ENCODE assay signal across 20 mouse cellular contexts in the genomic region with DNA sequence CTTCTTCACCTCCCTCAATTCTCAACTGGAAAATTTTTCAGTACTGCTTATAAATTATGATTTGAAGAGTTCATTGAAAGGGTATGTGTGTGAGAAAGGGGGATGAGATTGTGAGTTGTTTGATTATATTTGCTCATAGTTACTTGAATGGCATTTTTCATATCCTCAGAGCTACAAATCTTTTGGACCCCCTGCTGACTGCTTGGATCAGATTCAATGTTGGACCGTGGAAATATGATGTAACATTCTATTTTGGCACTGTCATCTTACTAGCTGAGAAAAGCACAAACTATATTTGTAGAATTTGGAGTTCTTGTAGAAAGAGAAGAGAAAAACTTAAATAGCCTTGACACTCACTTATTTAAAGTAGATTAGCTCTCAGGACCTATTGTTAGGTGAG. TPM values are rescaled to one million over a fixed set of nuclear protein-coding genes. Genes with fewer than 3 reads are reported as not detected.
A peak's percentile ranks its signal among the peaks of the same experiment; 100 is the strongest.
DNase-seq lines count a peak whose midpoint lies in the region; ATAC-seq and TF ChIP-seq lines count a peak whose summit lies in the region.
"Had no signal": no experiment of that assay in that cellular context is flagged by ENCODE, and none has a peak within 500 bp of the region (broad histone marks: within the 10 kb centered on the region; RNA-seq: fewer than 3 reads in every experiment).

No protein-coding gene starts in this region.

- no peak overlapping the region for H3K4me2 ChIP-seq in hindbrain, embryonic 14.5 days (replicated peaks)
- no peak overlapping the region for H3K4me2 ChIP-seq in hindbrain, embryonic 16.5 days (ENCODE audit: low read length)
- no peak overlapping the region for H3K4me2 ChIP-seq in stomach, embryonic 15.5 days
- H3K4me2 ChIP-seq in stomach, postnatal 0 days (replicated peaks; ENCODE audit: low read depth) = no peak overlapping the region
- H3K4me2 ChIP-seq: embryonic facial prominence, embryonic 12.5 days; forebrain, embryonic 12.5 days; hindbrain, embryonic 15.5 days had no signal

- H3K4me1 ChIP-seq in hindbrain, embryonic 14.5 days (replicated peaks; ENCODE audit: control insufficient read depth, insufficient read depth, low read length) = no peaks in the 10 kb centered on the region
- no peaks in the 10 kb centered on the region for H3K4me1 ChIP-seq in hindbrain, embryonic 16.5 days (ENCODE audit: control insufficient read depth, insufficient read depth, low read depth, low read length)
- no peaks in the 10 kb centered on the region for H3K4me1 ChIP-seq in stomach, embryonic 15.5 days
- no peaks in the 10 kb centered on the region for H3K4me1 ChIP-seq in stomach, postnatal 0 days (replicated peaks; ENCODE audit: control insufficient read depth, insufficient read depth)
- H3K4me1 ChIP-seq in kidney, adult 2 months (ENCODE audit: control insufficient read depth, insufficient read depth, low read length) = no peaks in the 10 kb centered on the region
- H3K4me1 ChIP-seq: embryonic facial prominence, embryonic 12.5 days; forebrain, embryonic 12.5 days; hindbrain, embryonic 15.5 days had no signal

- no peak overlapping the region for H3K4me3 ChIP-seq in hindbrain, embryonic 14.5 days (replicated peaks; ENCODE audit: low read length)
- H3K4me3 ChIP-seq in hindbrain, embryonic 16.5 days (ENCODE audit: low read length) = no peak overlapping the region
- no peak overlapping the region for H3K4me3 ChIP-seq in stomach, embryonic 15.5 days (replicated peaks)
- no peak overlapping the region for H3K4me3 ChIP-seq in stomach, postnatal 0 days (ENCODE audit: low read depth, low read length)
- no peak overlapping the region for H3K4me3 ChIP-seq in kidney, adult 2 months (ENCODE audit: insufficient read depth, low read depth, low read length)
- H3K4me3 ChIP-seq: embryonic facial prominence, embryonic 12.5 days; forebrain, embryonic 12.5 days; hindbrain, embryonic 15.5 days had no signal

- DNase-seq in hindbrain, embryonic 14.5 days (ENCODE audit: low spot score) = peak; percentile 45
- DNase-seq in stomach, postnatal 0 days (ENCODE audit: low spot score) = no peak
- peak; percentile 24 for DNase-seq in cerebellum, adult 8-10 months
- no peak for DNase-seq in kidney, adult 2 months
- no peak for DNase-seq in spleen, postnatal 10 days (ENCODE audit: low spot score in 2 of 2)
- DNase-seq: adrenal gland, postnatal 25 days; heart, postnatal 10 days; kidney, adult 18-20 months; kidney, postnatal 36 days; right cerebral cortex, postnatal 25 days; thymus, adult 2 months had no signal

- no peak overlapping the region for H3K27ac ChIP-seq in hindbrain, embryonic 14.5 days
- no peak overlapping the region for H3K27ac ChIP-seq in hindbrain, embryonic 16.5 days (ENCODE audit: low read depth, low read length)
- H3K27ac ChIP-seq in stomach, embryonic 15.5 days = peak overlapping the region; percentile 40; the same call in 1 of the 2 replicates
- no peak overlapping the region; the same call in 1 of the 2 replicates for H3K27ac ChIP-seq in stomach, postnatal 0 days (replicated peaks)
- H3K27ac ChIP-seq in kidney, adult 2 months (ENCODE audit: insufficient read depth, low read depth, low read length) = no peak overlapping the region
- H3K27ac ChIP-seq: forebrain, embryonic 12.5 days; hindbrain, embryonic 15.5 days; liver, embryonic 14.5 days had no signal

- no peaks in the 10 kb centered on the region for H3K36me3 ChIP-seq in hindbrain, embryonic 14.5 days (replicated peaks; ENCODE audit: control insufficient read depth, insufficient read depth)
- no peaks in the 10 kb centered on the region for H3K36me3 ChIP-seq in hindbrain, embryonic 16.5 days (ENCODE audit: control insufficient read depth, insufficient read depth, low read length)
- H3K36me3 ChIP-seq in stomach, embryonic 15.5 days = no peaks in the 10 kb centered on the region
- no peaks in the 10 kb centered on the region for H3K36me3 ChIP-seq in stomach, postnatal 0 days (ENCODE audit: control insufficient read depth, insufficient read depth, low read length)
- H3K36me3 ChIP-seq in kidney, adult 2 months (ENCODE audit: control insufficient read depth, insufficient read depth, low read length) = no peaks in the 10 kb centered on the region
- H3K36me3 ChIP-seq: embryonic facial prominence, embryonic 12.5 days; forebrain, embryonic 12.5 days; hindbrain, embryonic 15.5 days had no signal

- H3K9ac ChIP-seq in hindbrain, embryonic 14.5 days = no peak overlapping the region
- H3K9ac ChIP-seq in hindbrain, embryonic 16.5 days (ENCODE audit: low read depth, low read length) = no peak overlapping the region
- H3K9ac ChIP-seq in stomach, embryonic 15.5 days = no peak overlapping the region
- H3K9ac ChIP-seq in stomach, postnatal 0 days (ENCODE audit: low read length) = no peak overlapping the region
- H3K9ac ChIP-seq: embryonic facial prominence, embryonic 12.5 days; forebrain, embryonic 12.5 days; hindbrain, embryonic 15.5 days; liver, embryonic 14.5 days had no signal

- 51% methylated on average over 1 of the region's 1 CpGs for WGBS in hindbrain, embryonic 14.5 days
- WGBS in hindbrain, embryonic 16.5 days = 48% methylated on average over 1 of the region's 1 CpGs
- 42% methylated on average over 1 of the region's 1 CpGs for WGBS in stomach, embryonic 15.5 days
- 44% methylated on average over 1 of the region's 1 CpGs for WGBS in stomach, postnatal 0 days
- WGBS in kidney, adult 2 months = 48% methylated on average over 1 of the region's 1 CpGs

- no peaks in the 10 kb centered on the region for H3K27me3 ChIP-seq in hindbrain, embryonic 14.5 days (ENCODE audit: control insufficient read depth, insufficient read depth, low read length)
- no peaks in the 10 kb centered on the region for H3K27me3 ChIP-seq in hindbrain, embryonic 16.5 days (replicated peaks; ENCODE audit: control insufficient read depth, insufficient read depth, low read length)
- no peaks in the 10 kb centered on the region for H3K27me3 ChIP-seq in stomach, embryonic 15.5 days (replicated peaks)
- H3K27me3 ChIP-seq in stomach, postnatal 0 days (ENCODE audit: control insufficient read depth, insufficient read depth, low read length) = no peaks in the 10 kb centered on the region
- H3K27me3 ChIP-seq in kidney, adult 2 months (replicated peaks; ENCODE audit: control insufficient read depth, insufficient read depth, low read length) = no peaks in the 10 kb centered on the region
- H3K27me3 ChIP-seq: embryonic facial prominence, embryonic 12.5 days; forebrain, embryonic 12.5 days; hindbrain, embryonic 15.5 days had no signal

- TF ChIP-seq POLR2A in kidney, adult 2 months (IDR thresholded peaks at IDR 0.05; ENCODE audit: low read depth, low read length) = no peak

- TF ChIP-seq EP300 in stomach, postnatal 0 days (optimal IDR thresholded peaks at IDR 0.05) = no peak

- H3K9me3 ChIP-seq in hindbrain, embryonic 14.5 days (ENCODE audit: control insufficient read depth, low read length) = no peaks in the 10 kb centered on the region
- H3K9me3 ChIP-seq in hindbrain, embryonic 16.5 days (ENCODE audit: control insufficient read depth, low read length) = no peaks in the 10 kb centered on the region
- no peaks in the 10 kb centered on the region for H3K9me3 ChIP-seq in stomach, embryonic 15.5 days
- no peaks in the 10 kb centered on the region for H3K9me3 ChIP-seq in stomach, postnatal 0 days (ENCODE audit: control insufficient read depth, low read length)
- H3K9me3 ChIP-seq: embryonic facial prominence, embryonic 12.5 days; forebrain, embryonic 12.5 days; G1E; hindbrain, embryonic 15.5 days had no signal

- no peak for TF ChIP-seq CTCF in stomach, postnatal 0 days (IDR thresholded peaks at IDR 0.05; ENCODE audit: low read depth)
- no peak for TF ChIP-seq CTCF in kidney, adult 2 months (conservative IDR thresholded peaks at IDR 0.05; ENCODE audit: insufficient read depth, insufficient read length, low read depth, low read length)

- ATAC-seq in hindbrain, embryonic 14.5 days (ENCODE audit: low FRiP score) = no peak
- ATAC-seq in hindbrain, embryonic 16.5 days = no peak
- no peak for ATAC-seq in stomach, embryonic 15.5 days (ENCODE audit: insufficient read depth, low FRiP score, low read depth)
- no peak for ATAC-seq in stomach, postnatal 0 days (ENCODE audit: low FRiP score, low TSS enrichment)
- no peak for ATAC-seq in activated CD4-positive, CD25-positive, alpha-beta regulatory T cell, adult 4 months
- ATAC-seq: midbrain, embryonic 16.5 days had no signal

RNA-seq across cellular contexts. Expression of a gene that starts 43.5 kb away (rescaled TPM):
- polyA plus RNA-seq in hindbrain, embryonic 14.5 days (2014; fragmentation: Nextera tagmentation; extraction: Ambion mirVana) = 4.6 and 5.4 TPM in 2 replicates
- 4.9 and 5.3 TPM in 2 replicates for polyA plus RNA-seq in hindbrain, embryonic 16.5 days (2015; fragmentation: Nextera tagmentation; extraction: Ambion mirVana)
- polyA plus RNA-seq in stomach, embryonic 15.5 days (2015; fragmentation: Nextera tagmentation; extraction: Ambion mirVana) = 7.9 and 10.2 TPM in 2 replicates
- 3.1 and 3.2 TPM in 2 replicates for polyA plus RNA-seq in stomach, postnatal 0 days (2015; fragmentation: Nextera tagmentation; extraction: Ambion mirVana)
- 7.0 and 8.4 TPM in 2 replicates for polyA plus RNA-seq in kidney, adult 2 months (2012; rRNA removed)
- 10 to 100 TPM in 1 of 2 experiments, 1 to 10 TPM in 1; 7.0 to 11.8 TPM for polyA plus RNA-seq in activated CD4-positive, CD25-positive, alpha-beta regulatory T cell, adult 4 months (2017; shearing (Covaris generic))

RNA-seq across cellular contexts. Expression of a gene that starts 55.8 kb away (rescaled TPM):
- 0.32 and 0.82 TPM in 2 replicates for polyA plus RNA-seq in hindbrain, embryonic 14.5 days (2014; fragmentation: Nextera tagmentation; extraction: Ambion mirVana)
- polyA plus RNA-seq in hindbrain, embryonic 16.5 days (2015; fragmentation: Nextera tagmentation; extraction: Ambion mirVana) = 0.66 and 1.0 TPM in 2 replicates
- 0.12 and 0.33 TPM in 2 replicates for polyA plus RNA-seq in stomach, embryonic 15.5 days (2015; fragmentation: Nextera tagmentation; extraction: Ambion mirVana)
- polyA plus RNA-seq in stomach, postnatal 0 days (2015; fragmentation: Nextera tagmentation; extraction: Ambion mirVana) = not detected in 2 replicates
- 0.07 and 0.72 TPM in 2 replicates for polyA plus RNA-seq in kidney, adult 2 months (2012; rRNA removed)
- polyA plus RNA-seq in activated CD4-positive, CD25-positive, alpha-beta regulatory T cell, adult 4 months (2017; shearing (Covaris generic)) = not detected
- polyA plus RNA-seq: G1E had no signal

Comparison
In these comparisons a context has a peak if more than half of its experiments do, and no peak if none do; other contexts are left out.
1. DNase-seq: peak in hindbrain, embryonic 14.5 days (single experiment) and cerebellum, adult 8-10 months (single experiment); none in stomach, postnatal 0 days (single experiment), kidney, adult 2 months (single experiment) and spleen, postnatal 10 days (0 of 2).